Mouse (Mus musculus) embryonic fibroblast, embryonic 13.5 days (primary cell): ENCODE data around the gene Chchd10.

Experiments
- CTCF ChIP-seq: IDR thresholded peaks from 2 replicates; pipeline ENCODE4 v1.5.1; 2011; ENCODE audit warnings: mild to moderate bottlenecking, control low read depth, low read length, moderate library complexity, borderline replicate concordance; ENCODE audit not compliant: insufficient read depth
- POLR2A ChIP-seq: IDR thresholded peaks from 2 replicates; pipeline ENCODE4 v1.6.1; 2011; ENCODE audit warnings: low read depth, mild to moderate bottlenecking, control low read depth, low read length, moderate library complexity

- TF ChIP-seq CTCF (no peak), POLR2A (no peak)
Measured at GRCm38 (mm10) chr10:75894601-75895000, 38.3 kb upstream of the Chchd10 start.
